Mouse (Mus musculus) left cerebral cortex, postnatal 4 days (tissue): ENCODE results near the gene Otud6a. TPM values are rescaled to one million over a fixed set of nuclear protein-coding genes. Genes with fewer than 3 reads are reported as not detected.
"Not testable (repeated sequence)": the region's sequence is repeated elsewhere in the genome, so short reads cannot be mapped to it uniquely, and the experiment has no call there.

Source experiments
- DNase-seq: peaks from one replicate; pipeline ENCODE4 v3.0.0-alpha.2; 2022
- intact Hi-C: fragments of 180-260 bp; cut with DNase I; formaldehyde crosslinking; loops from one replicate; pipeline ENCODE4 v1.15.1; 2025
- microRNA-seq: library from miRNA; unstranded; fragments of <30 nt; microRNA quantifications from one replicate; pipeline ENCODE4 v1.2.0, GENCODE M21; 2022
- total RNA-seq, 2 experiments: library from RNA; stranded (reverse); gene quantifications; 2 replicates each; pipeline ENCODE4 v1.2.3; 2021

The Otud6a gene
- total RNA-seq: not detected

DNA sequence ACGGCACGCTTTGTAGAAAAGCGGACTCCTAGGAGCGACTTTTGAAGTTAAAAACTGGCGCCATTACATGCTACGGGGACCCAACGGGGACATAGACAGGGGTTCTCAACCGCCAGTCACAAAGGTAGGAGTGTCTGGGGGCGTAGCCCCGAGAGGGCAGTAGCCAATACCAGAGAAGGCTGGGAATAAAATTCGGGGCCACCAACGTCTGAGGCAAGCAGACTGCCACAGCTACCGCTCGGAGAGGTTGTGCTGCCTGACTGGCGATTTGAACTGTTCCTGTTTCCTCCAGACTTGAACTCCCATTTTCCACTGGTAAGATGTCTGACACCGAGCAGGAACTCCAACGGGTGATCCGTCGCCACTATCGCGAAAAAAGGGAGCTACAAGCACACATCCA lies at the start of gene Otud6a:
Gene Otud6a, plus strand, starts transcription at position 321 of the 400 bp plus-strand sequence.
- intact Hi-C loops: no loop called here
- no peak for DNase-seq

DNA sequence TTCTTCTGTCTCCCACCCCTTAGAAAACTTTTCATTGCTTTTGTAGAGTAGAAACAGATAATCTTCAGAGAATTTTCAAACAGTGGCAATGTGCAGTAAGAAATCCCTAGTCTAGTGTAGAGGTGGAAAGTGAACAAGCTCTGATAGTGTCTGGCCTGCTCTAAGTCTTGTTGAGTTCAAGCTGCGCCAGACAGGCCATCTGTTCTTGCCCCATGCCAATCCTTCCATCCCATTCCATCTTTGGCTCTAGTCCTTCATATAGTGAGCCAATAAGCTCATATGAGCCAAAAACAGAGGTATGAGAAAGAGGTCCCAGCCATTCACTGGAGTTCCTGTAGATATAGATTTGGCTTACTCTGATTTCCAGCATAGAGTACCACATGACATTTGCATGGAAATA lies 38.9 kb upstream of the Otud6a start:
- peak; percentile 46 for DNase-seq
- intact Hi-C loops: no loop called here

- DNase-seq: peak; percentile 37
- intact Hi-C loops: no loop called here
Observed at GRCm38 (mm10) chrX:100392304-100392703, 36.5 kb upstream of the Otud6a start.

DNA sequence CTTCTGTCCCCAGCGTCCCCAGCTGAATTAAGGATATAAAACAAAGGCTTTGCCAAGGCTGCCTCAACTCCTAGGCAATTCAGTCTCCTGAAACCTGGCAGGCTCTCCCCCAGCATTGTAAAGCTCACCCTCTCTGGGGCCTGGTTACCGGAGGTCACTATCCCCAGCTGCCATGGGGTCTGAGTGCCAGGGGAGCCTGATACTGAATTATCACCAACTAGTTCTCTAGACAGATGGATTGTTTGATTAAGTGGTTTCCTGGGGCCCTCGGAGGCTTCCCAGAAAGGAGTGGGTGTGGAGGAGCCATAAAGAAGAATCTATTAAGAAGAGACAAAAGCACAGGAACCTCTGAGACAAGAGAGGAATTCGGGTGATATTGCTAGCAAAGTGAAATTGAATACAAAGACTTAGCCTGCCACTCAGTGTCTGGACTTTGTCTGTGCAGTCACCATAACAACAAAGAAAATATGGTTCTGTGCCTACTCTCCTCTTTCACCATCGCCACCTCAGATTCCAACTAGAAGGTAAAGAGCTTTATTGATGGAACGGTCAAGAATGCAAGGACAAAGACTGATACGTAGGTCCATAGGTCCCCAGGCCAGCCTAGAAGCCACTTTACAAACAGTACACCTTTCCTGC lies 34.5 kb upstream of the Otud6a start:
- DNase-seq: peak; percentile 10
- intact Hi-C loops: no loop called here

DNA sequence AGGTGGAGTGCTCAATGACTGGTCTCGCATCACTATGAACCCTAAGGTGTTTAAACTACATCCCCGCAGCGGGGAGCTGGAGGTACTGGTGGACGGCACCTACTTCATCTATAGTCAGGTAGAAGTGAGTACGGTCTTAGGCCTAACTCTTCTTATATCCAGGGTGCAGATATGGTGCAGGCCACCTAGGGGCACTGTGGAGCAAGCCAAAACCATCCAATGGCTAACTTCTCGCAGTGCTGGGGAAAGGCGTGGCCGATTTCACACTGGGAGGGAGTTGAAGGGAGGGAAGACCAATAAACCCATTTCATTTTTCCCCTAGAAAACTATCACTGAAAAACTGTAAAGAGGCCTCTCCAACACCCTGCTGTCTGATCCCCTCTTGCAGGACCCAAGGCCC lies 33.8 kb upstream of the Otud6a start:
- no peak for DNase-seq
- intact Hi-C loops: no loop called here

GRCm38 (mm10) chrX:100400900-100401299 lies 27.9 kb upstream of the Otud6a start:
- intact Hi-C loops: no loop called here
- DNase-seq: no peak

DNA sequence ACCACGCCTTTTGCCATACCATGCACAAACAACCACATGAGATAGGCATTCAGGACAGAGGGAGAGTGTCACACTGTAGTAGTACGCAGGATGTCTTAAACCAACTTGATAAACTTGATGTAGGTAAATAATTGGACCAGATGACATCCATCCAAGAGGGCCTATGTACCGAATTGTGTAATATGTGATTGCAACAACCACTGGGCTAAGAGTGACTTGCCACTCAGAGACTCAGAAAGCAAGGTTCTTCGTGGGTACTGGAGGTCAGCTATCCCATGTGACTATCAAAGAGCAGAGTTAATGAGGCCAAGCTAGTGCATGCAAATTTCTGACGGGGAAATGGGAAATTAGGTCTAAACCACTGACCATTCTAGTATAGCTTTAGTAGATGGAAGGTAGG lies 27.2 kb upstream of the Otud6a start:
- no peak for DNase-seq
- intact Hi-C loops: no loop called here

DNA sequence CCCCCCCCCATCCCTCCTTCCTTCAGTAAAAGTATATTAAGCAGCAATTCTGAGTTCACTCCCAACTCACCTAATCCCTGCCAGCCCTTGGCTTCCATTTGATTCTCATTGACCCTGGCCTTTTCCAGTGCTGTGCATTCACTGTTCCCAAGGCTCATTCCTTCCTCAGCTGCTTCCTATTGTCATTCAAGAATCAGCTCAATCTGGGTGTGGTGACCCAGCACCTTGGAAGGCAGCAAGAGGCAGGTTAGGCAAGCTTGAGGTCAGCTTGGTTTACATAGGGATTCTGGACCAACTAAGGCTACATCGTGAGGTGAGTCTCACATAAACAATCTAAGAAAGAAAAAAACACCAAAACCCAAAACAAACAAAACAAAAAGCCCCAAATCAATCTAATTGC lies 19.6 kb upstream of the Otud6a start:
- intact Hi-C loops: no loop called here
- DNase-seq: no peak

GRCm38 (mm10) chrX:100432311-100432710 lies 3.5 kb downstream of the Otud6a start:
- intact Hi-C loops: no loop called here

DNA sequence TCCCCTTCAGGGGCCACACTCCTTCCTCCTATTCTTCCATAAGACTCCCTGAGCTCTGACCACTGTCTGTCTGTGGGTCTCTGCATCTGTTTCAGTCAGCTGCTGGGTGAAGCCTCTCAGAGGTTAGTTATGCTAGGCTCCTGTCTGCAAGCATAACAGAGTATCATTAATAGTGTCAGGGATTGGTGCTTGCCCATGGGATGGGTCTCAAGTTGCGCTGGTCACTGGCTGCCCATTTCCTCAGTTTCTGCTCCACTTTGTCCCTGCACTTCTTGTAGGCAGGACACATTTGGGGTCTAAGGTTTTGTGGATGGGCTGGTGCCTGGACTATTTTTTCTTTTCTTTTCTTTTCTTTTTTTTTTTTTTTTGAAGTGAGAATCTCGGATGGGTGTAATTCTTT lies 13.8 kb downstream of the Otud6a start, which contains the start of gene Awat2:
Gene Awat2, minus strand, starts transcription at position 101 of the 400 bp plus-strand sequence.
- DNase-seq, intact Hi-C loops: not testable (repeated sequence)

More at GRCm38 (mm10) chrX:100432311-100432710, 3.5 kb downstream of the Otud6a start:
- no peak for DNase-seq

GRCm38 (mm10) chrX:100443532-100443931 lies 14.7 kb downstream of the Otud6a start:
- no peak for DNase-seq
- intact Hi-C loops: no loop called here

- intact Hi-C loops: no loop called here
- no peak for DNase-seq
Observed at GRCm38 (mm10) chrX:100468047-100468446, 39.2 kb downstream of the Otud6a start.

DNA sequence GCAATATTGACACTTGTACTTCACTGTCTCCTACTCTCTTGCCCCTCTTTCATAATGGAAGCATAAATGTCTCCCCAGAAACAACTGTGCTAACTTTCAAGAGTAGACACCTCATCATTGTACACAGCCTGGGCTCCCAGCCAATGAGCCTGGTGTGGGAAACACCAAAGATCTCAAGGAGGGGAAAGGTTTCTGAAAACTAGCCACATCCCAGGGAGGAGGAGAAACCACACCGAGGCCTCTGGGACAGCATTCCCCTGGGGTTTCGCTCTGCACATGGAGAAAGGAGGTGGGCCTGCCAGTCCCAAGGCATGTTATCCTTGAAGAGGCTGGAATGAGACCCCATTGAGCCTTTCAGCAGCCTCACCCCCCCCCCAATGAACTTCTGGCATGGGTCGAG lies 41.3 kb downstream of the Otud6a start:
- no peak for DNase-seq
- intact Hi-C loops: no loop called here

DNA sequence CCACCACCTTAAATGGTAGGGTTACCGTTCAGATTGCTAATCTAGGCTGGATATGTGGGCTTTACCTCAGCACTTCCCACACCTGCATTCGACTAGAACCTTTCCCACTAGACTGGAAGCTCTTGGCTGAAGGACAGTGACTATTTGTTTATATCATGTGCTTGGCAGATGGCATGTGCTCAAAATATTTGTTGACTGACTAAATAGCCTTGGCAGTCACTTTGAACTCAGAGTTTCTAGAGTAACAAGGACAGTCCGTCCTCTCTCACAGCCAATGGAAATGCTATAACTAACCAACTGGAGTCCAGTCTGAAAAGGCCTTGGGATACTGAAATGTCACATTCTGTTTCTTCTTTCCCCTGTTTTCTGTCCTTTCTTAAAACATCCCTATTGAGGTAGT lies 42.7 kb downstream of the Otud6a start:
- intact Hi-C loops: no loop called here
- DNase-seq: no peak

GRCm38 (mm10) chrX:100475569-100476223 lies 46.9 kb downstream of the Otud6a start:
- intact Hi-C loops: no loop called here
- no peak for DNase-seq

Small RNA genes lying within 50 kb of the gene (microRNA-seq; reads per million reads assigned to microRNA genes)
- 5,515 reads per million, percentile 90 among the genes with 10 or more reads in this experiment for gene Mir676

Other genes starting within 250 kb of the Otud6a start
- not detected for gene Awat2, start 13.7 kb downstream of the Otud6a start, total RNA-seq
- gene Igbp1, start 65.3 kb downstream of the Otud6a start, total RNA-seq: 10 to 100 TPM; 36.9 to 41.0 TPM
- gene Dgat2l6, start 95.8 kb downstream of the Otud6a start, total RNA-seq: not detected
- gene Awat1, start 143.2 kb downstream of the Otud6a start, total RNA-seq: not detected
- gene P2ry4, start 165.9 kb downstream of the Otud6a start, total RNA-seq: not detected
- not detected for gene Arr3, start 176.5 kb downstream of the Otud6a start, total RNA-seq
- 1 to 10 TPM; 4.8 to 7.6 TPM for gene Kif4, start 196.7 kb downstream of the Otud6a start, total RNA-seq
- 10 to 100 TPM; 28.8 to 30.3 TPM for gene Pdzd11, start 197.6 kb downstream of the Otud6a start, total RNA-seq